Mouse (Mus musculus) E14TG2a.4 (cell line): ENCODE measurements around the gene Dnah10.

ENCODE experiments used
- CTCF ChIP-seq: conservative IDR thresholded peaks from 2 replicates; pipeline ENCODE4 v1.5.1; 2014; ENCODE audit warnings: low read length
- NANOG ChIP-seq: IDR thresholded peaks from 2 replicates; pipeline ENCODE4 v1.6.1; 2014; ENCODE audit warnings: borderline replicate concordance, low read length, mixed read lengths

DNA sequence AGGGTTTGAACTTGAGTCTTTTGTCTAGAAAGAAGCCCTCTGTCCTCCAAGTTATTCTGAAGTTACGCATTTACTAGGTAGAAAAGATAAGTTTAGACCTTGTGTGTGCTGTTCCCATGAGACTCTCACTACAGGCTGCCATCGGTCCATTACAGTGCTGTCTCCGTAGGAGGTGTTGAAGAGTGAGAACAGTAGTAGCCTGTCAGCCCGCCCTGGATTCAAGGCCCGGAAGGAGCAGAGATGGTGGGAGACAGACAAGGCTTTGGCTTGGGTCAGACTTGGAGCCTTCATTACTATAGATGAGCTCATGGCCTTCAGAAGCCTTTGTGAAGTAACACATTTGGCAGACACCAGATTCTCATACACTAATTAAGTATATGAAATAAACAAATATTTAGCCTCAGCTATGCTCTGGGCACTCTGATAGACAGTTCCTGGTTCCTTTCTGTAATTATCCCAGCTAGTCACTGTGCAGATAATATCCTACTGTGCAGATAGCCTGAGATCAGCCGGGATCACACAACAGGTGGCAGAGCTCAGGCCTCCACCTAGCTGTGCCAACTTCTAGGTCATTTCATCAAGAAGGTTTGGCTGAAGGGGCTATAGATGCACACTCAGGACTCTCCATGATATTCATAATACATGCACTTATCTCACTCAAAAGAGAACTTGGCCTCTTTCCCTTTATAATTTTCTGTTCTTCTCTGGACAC is 149.2 kb downstream of the Dnah10 start:
- no peak for TF ChIP-seq CTCF
- TF ChIP-seq NANOG: no peak
